Mouse (Mus musculus): ENCODE data around the gene Filip1.

Filip1 gene

DNA sequence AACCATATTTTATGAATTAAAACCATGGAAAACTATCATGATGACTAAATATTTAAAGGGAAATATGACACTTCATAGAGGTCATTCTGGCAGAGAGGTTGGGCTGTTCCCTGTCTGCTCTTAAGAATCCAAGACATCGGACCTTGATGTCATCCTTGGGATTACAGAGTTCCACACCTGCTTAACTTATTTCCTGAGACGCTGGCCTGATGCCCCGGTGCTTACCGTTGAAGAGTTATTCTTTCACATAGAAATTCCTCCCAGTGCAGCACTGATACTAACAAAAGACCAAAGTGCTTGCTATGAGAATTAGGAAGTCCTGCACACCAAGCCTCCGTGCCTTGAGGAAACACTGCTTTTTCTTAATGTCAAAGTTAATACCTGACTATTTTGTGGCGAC is 62.6 kb downstream of the Filip1 start:
- no peak for DNase-seq (ENCODE audit: extremely low read depth, low read depth, low spot score)

DNA sequence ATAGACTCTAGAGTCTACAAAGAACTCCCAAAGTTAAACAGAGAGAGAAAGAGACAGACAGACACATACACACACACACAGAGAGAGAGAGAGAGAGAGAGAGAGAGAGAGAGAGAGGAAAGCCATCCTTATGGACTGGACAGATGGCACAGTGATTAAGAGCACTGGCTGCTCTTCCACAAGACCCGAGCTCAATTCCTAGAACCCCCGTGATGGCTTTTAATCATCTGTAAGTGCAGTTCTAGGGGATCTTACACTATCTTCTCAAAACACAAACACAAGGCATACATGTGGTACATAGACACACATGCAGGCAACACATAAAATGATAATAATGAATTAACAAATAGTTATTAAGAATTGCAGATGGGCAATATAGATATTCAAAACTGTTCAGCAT is 64.3 kb downstream of the Filip1 start:
- no peak for DNase-seq (ENCODE audit: extremely low read depth, low read depth, low spot score)

- DNase-seq (ENCODE audit: extremely low read depth, low read depth, low spot score), result no peak
Measured at GRCm38 (mm10) chr9:79947973-79948372, 64.7 kb downstream of the Filip1 start.

- no peak for DNase-seq (ENCODE audit: extremely low read depth, low read depth, low spot score)
Measured at GRCm38 (mm10) chr9:79947414-79947813, 65.2 kb downstream of the Filip1 start.

DNA sequence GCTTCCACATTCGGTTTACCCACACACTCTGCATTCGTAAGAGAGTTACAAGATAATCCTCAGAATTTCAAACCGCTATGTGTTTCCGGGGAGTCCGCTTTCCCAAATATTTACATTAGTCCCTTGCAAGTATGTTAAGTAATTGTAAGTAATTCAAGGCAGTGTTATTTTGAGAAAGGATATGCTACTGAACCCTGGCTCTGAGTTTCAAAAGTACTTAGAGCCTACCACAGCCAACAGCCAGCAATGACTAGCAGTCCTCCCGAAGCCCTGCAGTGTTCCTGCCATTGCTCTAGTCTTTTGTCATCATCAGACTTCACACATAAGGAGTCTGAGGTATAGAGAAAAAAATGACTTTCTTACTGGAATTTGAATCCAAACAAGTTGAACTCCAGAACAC is 67.8 kb downstream of the Filip1 start:
- no peak for DNase-seq (ENCODE audit: extremely low read depth, low read depth, low spot score)

DNA sequence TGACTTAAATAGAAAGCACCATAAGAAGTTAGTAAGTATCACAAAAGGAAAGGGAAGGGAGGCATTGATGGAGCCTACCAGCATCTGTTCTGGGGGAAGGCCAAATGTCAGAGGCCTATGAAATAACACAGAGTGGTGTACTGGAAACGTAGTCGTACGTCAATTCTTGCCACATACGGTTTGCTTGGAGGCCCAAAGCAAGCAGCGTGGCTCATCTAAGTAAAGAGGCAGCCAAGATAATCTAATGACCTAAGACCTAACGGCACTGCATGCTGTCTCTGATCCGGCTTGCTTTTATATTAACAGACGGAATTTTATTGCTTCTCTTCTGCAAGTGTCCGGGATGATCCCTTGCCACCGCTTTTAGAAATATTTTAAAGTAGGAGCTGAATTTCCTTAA is 68.7 kb downstream of the Filip1 start:
- no peak for DNase-seq (ENCODE audit: extremely low read depth, low read depth, low spot score)

- no peak for DNase-seq (ENCODE audit: extremely low read depth, low read depth, low spot score)
Measured at GRCm38 (mm10) chr9:79938416-79939206, 74.0 kb downstream of the Filip1 start.

DNA sequence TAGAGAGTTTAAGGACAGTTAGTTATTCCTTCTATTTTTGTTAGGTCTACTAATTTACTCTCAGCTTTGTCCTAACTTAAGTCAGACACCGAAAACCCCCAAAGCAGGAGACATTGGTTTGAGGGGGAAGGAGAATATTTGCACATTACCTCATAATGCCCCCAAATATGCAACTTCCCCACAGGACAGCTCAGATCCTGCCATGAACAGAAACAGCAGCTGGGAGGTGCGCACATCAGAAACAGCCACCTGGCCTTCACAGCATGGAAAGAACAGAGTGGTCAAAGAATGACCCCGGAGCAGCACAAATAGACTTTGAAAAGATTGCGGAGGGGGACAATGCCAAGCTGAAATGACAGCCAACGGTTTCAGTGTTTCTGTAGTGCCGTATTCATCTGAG is 75.1 kb downstream of the Filip1 start:
- no peak for DNase-seq (ENCODE audit: extremely low read depth, low read depth, low spot score)

DNA sequence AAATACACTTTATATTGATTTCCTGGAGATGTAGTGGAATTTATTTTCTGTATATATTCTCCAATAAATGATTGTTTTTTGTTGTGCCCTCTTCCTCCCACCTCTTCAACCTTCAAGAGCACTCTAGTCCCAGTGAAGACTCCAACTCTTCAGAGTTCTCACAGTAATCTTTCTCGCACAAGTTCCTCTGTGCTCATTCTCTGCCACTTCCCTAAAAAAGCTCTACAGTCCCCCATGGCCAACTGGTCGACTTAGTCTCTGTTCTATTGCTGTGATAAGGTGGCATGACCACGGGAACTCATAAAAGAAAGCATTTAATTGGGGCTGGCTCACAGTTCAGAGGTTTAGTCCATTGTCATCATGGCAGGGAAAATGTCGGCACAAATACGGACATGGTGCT is 80.1 kb downstream of the Filip1 start:
- DNase-seq (ENCODE audit: extremely low read depth, low read depth, low spot score), result no peak

GRCm38 (mm10) chr9:79928092-79928491 is 84.6 kb downstream of the Filip1 start:
- DNase-seq (ENCODE audit: extremely low read depth, low read depth, low spot score), result no peak

- DNase-seq (ENCODE audit: extremely low read depth, low read depth, low spot score), result no peak
Measured at GRCm38 (mm10) chr9:79927156-79927870, 85.3 kb downstream of the Filip1 start.

DNA sequence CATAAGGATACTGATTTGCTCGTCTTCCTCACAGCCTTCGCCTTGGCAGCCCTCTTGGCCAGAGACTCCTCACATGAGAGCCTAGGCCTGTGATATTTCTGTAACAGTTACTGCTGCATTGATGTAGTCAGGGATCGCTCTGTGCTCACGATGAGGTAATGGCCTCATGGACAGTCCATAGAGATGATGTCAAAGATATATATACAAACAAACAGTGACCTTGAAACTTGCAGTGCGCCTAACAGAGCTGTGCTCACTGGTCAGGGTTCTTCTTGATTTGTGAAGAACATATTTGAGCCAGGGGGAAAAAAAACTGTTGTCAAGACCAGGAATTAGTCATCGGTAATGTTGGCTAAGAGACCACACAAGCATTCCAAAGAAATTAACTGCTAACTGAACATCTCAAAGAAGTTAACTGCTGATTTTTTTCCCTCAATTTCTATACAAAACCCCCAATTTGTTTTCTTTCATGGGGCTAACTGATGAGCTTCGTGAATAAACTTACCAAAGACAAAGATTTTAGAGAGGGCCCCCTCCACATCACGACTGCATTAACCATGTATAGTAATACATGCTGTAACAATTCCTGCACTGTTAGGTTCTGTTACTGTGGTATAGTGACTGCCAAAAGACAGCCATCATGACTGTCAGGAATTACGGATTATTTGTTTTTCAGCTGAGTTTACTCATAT is 86.0 kb downstream of the Filip1 start:
- no peak for DNase-seq (ENCODE audit: extremely low read depth, low read depth, low spot score)

DNA sequence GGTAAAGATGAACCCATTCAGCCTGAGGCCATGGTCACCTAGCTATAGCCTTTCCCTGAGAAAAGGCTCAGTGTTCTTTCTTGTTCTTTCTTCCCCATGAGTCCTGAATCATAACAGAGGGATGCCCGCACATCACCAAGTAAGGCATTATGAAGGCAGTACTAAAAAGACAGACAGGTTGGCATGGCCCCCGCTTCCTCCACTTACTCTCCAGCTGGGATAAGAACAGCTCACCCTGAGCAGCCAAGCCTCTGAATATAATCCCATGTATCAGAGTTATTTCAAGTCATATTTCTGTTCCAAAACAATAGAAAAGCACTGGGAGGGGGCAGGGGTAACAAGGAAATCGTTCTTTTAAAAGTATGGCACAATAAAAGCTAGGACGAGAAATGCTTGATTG is 86.7 kb downstream of the Filip1 start:
- DNase-seq (ENCODE audit: extremely low read depth, low read depth, low spot score), result no peak

DNA sequence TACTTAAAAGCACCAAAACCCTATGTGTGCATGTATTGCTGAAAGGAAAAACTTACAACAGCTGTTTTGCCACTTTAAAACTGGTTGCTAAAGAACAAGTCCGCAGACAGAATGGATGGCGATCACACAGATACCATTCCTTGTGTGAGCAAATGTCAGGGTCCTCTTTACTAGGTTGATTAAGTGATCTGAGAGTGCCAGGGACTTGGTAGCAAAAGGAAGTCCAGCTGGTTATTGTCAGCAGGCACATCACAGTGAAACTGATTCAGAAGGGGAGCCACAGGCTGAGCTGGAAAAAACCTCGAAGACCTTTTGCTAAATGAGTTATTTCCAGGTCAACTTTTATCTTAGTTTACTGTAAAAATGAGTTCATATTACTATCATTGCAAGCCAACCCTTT is 89.4 kb downstream of the Filip1 start:
- DNase-seq (ENCODE audit: extremely low read depth, low read depth, low spot score), result no peak

DNA sequence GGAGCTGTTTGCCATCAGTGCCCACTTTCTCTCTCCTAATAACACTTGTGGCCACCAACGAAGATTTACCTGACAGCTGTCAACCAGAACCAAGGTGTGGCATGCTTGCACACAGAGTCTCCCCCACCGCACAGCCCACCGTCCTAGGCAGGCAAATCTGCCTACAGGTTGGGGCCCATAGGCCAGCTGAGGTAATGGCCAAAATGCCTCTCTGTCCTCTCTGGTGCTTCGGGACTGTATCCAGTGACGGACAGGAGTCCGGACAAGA is 90.2 kb downstream of the Filip1 start:
- no peak for DNase-seq (ENCODE audit: extremely low read depth, low read depth, low spot score)

- DNase-seq (ENCODE audit: extremely low read depth, low read depth, low spot score), result no peak
Measured at GRCm38 (mm10) chr9:79921701-79922492, 90.8 kb downstream of the Filip1 start.

DNA sequence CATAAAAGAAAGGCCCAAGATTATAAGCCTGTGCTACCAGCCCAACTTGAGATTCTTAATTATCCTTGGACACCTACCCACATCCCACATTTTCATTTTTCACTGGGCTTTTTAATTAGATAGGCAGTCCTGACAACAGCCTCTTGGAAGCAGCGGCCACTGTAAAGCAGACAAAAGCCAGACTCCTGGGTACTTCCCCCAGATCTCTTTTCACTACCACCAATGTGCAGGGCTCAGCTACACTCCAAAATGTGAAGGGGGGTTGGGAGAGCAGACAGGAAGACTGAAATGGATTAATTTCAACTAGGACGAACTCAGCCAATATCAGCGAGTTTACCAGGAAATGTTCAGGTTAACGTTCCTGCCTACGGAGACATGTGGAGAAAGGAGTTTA is 92.1 kb downstream of the Filip1 start:
- no peak for DNase-seq (ENCODE audit: extremely low read depth, low read depth, low spot score)

GRCm38 (mm10) chr9:79919750-79920539 is 92.7 kb downstream of the Filip1 start:
- DNase-seq (ENCODE audit: extremely low read depth, low read depth, low spot score), result no peak

GRCm38 (mm10) chr9:79919303-79919721 is 93.3 kb downstream of the Filip1 start:
- no peak for DNase-seq (ENCODE audit: extremely low read depth, low read depth, low spot score)

DNA sequence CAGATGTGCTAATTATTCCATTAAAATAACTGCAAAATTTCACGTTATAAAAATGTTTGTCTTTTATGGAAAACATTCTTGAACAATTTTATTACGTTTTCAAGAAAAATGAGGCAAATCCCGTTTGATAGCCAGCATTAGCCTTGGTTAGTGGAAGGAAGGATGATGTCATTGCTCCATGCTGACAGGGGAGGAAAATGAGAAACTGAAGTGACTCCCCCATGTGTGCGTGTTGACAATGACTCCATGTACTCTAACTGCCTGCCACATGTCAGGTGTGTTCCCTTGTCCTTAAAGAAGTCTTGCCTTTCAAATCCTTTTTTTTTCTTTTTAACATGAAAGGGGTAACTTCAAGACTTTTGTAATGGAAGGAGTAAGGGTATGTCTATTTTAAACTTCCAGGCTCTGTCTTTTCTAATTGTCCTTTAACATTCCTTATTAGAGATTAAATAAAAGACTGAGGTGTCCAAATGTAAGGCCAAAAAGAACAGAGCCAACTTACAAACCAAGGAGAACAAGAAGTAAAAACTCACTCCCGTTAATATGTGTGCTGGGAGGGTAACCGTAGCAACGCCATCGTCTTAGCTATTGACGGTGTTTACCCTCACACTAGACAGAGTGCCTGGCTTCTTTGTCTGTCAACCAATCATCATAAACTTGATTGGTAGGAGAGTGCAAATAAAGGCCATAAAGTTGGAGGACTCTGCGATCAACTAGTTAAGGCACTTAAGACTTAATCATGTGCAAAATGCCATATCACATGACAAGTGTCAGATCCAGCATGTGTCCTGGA is 94.1 kb downstream of the Filip1 start:
- no peak for DNase-seq (ENCODE audit: extremely low read depth, low read depth, low spot score)
